Mouse (Mus musculus) C2C12 (cell line): ENCODE measurements around the gene Il10. TPM values are rescaled to one million over a fixed set of nuclear protein-coding genes. Genes with fewer than 3 reads are reported as not detected.

Experiments used
- H3K27me3 ChIP-seq: one replicate; pipeline ENCODE4 v1.6.1; 2011; ENCODE audit not compliant: control insufficient read depth, insufficient read depth, insufficient read length
- H3K36me3 ChIP-seq: one replicate; pipeline ENCODE4 v1.6.1; 2011; ENCODE audit not compliant: control insufficient read depth, insufficient read depth
- H3K4me3 ChIP-seq: one replicate; pipeline ENCODE4 v1.5.1; 2011; ENCODE audit warnings: mild to moderate bottlenecking, control low read depth; ENCODE audit not compliant: poor library complexity, insufficient read depth, severe bottlenecking
- H3K79me2 ChIP-seq: one replicate; pipeline ENCODE4 v1.6.1; 2011; ENCODE audit not compliant: control insufficient read depth, insufficient read depth
- H3K79me3 ChIP-seq: one replicate; pipeline ENCODE4 v1.6.1; 2011; ENCODE audit warnings: low read depth, control low read depth
- H3ac ChIP-seq: one replicate; pipeline ENCODE3; 2011; ENCODE audit warnings: low read depth; ENCODE audit not compliant: control insufficient read depth, insufficient read length
- CEBPB ChIP-seq: IDR thresholded peaks from one replicate; pipeline ENCODE4 v1.6.1; 2011; ENCODE audit warnings: low read depth, mild to moderate bottlenecking, control low read depth, moderate library complexity
- CTCF ChIP-seq: IDR thresholded peaks from one replicate; pipeline ENCODE4 v1.5.1; 2011; ENCODE audit not compliant: control insufficient read depth, insufficient read depth, insufficient read length
- FOSL1 ChIP-seq: IDR thresholded peaks from one replicate; pipeline ENCODE4 v1.8.0; 2011; ENCODE audit warnings: mild to moderate bottlenecking, low read length; ENCODE audit not compliant: poor library complexity, insufficient read depth, severe bottlenecking
- MAX ChIP-seq: IDR thresholded peaks from one replicate; pipeline ENCODE4 v1.6.1; 2011; ENCODE audit warnings: mild to moderate bottlenecking, control low read depth
- MYOD1 ChIP-seq: IDR thresholded peaks from one replicate; pipeline ENCODE4 v1.6.1; 2011; ENCODE audit warnings: low read depth; ENCODE audit not compliant: control insufficient read depth, insufficient read length
- MYOG ChIP-seq: IDR thresholded peaks from one replicate; pipeline ENCODE4 v1.6.1; 2011; ENCODE audit not compliant: control insufficient read depth, insufficient read length; ENCODE audit errors: extremely low read depth
- USF1 ChIP-seq: IDR thresholded peaks from one replicate; pipeline ENCODE4 v1.6.1; 2011; ENCODE audit warnings: low read depth, mild to moderate bottlenecking, control low read depth, moderate library complexity
- polyA plus RNA-seq: library from polyadenylated mRNA; unstranded; fragments of >200 nt; fragmentation: generic; extraction: Trizol; gene quantifications from one replicate; pipeline ENCODE4 v1.2.1, GENCODE M21; 2012; ENCODE audit warnings: missing spikeins

Gene Il10
- polyA plus RNA-seq, 1 experiment = not detected

DNA sequence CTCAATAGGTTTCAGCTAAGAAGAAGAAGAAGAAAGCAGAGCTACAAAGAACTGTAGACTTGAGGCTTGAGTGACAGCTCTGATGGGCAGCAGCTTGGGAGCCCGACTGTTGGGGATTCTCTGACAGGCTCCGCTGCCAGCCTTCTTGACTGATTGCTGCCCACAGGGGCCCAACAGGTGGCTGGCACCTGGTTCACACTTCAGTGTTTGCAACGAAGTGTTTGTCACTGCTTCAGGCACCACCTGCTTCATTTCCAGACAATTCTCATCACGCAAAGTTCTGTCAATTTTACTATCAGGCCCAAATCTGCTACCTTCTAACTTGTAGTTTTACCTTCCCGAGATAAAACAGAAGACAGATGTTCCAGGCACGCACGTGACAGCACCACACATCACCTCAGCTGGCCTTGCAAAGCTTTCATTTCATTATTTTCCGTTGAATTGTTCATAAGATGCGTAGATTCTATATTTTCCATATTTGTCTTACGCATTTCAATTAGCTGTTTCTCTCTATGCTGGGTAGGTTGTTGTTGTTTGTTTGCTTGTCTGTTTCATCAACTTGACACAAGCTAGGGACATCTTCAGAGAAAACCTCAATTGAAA, 18.9 kb downstream of the Il10 start:
- Histone ChIP-seq H3K79me2 (no peaks in the 10 kb centered on the region), H3K27me3 (no peaks in the 10 kb centered on the region), H3K79me3 (no peaks in the 10 kb centered on the region), H3K4me3 (no peak overlapping the region), H3K36me3 (no peaks in the 10 kb centered on the region), H3ac (no peak overlapping the region)
- TF ChIP-seq USF1 (no peak), MYOD1 (peak; percentile 61), MYOG (no peak)

DNA sequence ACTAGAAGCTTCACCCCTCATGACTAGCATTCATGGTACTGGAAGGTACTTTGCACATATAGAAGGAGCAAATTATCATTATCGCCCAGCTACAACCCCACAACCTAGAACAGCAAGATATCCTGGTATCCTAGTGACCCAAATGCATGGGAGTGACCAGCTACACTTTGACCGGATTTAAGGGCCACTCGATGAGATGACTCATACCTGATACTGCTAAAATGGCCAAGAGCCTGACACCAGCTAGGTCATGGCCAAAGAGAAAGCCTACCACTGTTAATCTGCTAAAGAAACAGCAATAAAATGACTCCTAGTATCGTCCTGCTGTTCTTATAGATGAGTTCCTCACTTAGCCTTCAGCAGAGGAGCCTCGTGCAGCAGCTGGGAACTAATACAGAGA, 19.8 kb downstream of the Il10 start:
- no peaks in the 10 kb centered on the region for H3K27me3 ChIP-seq
- H3K79me3 ChIP-seq = no peaks in the 10 kb centered on the region
- no peaks in the 10 kb centered on the region for H3K79me2 ChIP-seq
- no peaks in the 10 kb centered on the region for H3K36me3 ChIP-seq
- TF ChIP-seq MYOG (no peak), MAX (no peak), USF1 (no peak), CTCF (no peak), FOSL1 (no peak), MYOD1 (no peak), CEBPB (no peak)
- H3ac ChIP-seq = no peak overlapping the region
- H3K4me3 ChIP-seq = no peak overlapping the region

DNA sequence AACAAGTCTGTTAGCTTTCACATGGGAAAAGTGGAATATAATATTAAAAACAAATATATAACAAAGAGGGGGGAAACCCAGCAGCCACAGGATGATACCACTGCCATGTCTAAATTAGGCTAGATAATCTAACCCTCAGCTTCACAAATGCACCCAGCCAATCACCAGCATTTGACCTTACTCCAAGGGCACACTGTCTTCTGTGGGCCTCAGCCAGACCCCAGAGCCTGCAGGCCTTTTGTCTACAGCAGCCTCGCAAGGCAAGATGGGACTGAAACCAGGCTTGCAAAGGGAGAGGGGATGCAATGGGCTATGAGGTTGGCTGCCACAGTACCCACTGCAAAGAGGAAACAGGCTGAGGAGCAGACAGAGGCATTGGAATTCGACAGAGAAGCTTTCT, 22.6 kb downstream of the Il10 start:
- Histone ChIP-seq H3K79me3 (no peaks in the 10 kb centered on the region), H3ac (no peak overlapping the region), H3K79me2 (no peaks in the 10 kb centered on the region), H3K36me3 (no peaks in the 10 kb centered on the region), H3K4me3 (no peak overlapping the region), H3K27me3 (no peaks in the 10 kb centered on the region)
- TF ChIP-seq MYOG (no peak), CEBPB (no peak), CTCF (no peak), FOSL1 (no peak), MYOD1 (no peak), USF1 (no peak), MAX (no peak)

DNA sequence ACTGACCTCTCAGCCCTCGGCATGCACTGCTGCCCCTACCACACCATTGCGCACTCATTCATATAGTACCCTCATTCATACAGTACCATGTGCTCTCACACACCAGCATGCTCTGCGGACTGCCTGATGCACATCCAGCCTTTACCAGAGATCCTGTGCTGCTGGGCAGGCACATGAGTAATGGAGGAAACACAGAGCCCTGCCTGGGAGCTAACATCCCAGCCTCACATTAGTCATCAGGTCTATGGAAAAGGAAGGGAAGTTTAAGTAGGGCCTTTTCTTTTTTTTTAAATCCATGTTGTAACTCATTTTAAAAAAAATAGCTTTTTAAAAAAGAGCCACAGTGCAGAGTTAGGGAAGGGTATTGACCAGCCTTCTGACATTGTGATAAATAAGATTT, 23.1 kb downstream of the Il10 start:
- Histone ChIP-seq H3K36me3 (no peaks in the 10 kb centered on the region), H3K27me3 (no peaks in the 10 kb centered on the region), H3K79me3 (no peaks in the 10 kb centered on the region), H3K4me3 (no peak overlapping the region), H3ac (no peak overlapping the region), H3K79me2 (no peaks in the 10 kb centered on the region)
- TF ChIP-seq USF1 = no peak
- no peak for TF ChIP-seq MYOG
- no peak for TF ChIP-seq MYOD1
- no peak for TF ChIP-seq CEBPB
- TF ChIP-seq FOSL1 = no peak
- TF ChIP-seq MAX = no peak
- no peak for TF ChIP-seq CTCF

DNA sequence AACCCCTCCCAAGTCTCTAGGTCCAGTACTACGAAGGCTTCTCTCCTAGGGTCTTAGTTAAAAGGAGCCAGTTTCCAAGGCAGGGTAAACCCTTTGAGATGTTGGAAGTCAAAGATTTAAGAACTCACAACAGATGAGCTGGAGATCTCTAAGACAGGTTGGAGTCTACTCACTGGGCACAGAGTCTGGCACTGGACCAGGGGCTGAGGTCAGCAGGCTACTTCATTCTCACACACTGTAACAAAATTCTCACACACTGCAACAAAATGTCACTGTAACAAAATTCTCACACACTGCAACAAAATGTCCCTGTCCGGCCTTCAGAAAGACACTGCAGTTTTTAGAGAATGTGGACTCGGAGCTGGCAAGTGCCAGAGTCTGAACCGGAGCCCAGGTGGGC, 24.0 kb downstream of the Il10 start:
- Histone ChIP-seq H3K27me3 (no peaks in the 10 kb centered on the region), H3ac (no peak overlapping the region), H3K79me2 (no peaks in the 10 kb centered on the region), H3K36me3 (no peaks in the 10 kb centered on the region), H3K4me3 (no peak overlapping the region), H3K79me3 (no peaks in the 10 kb centered on the region)
- TF ChIP-seq MYOG (no peak), MYOD1 (no peak), CEBPB (no peak), CTCF (no peak), USF1 (no peak), FOSL1 (no peak), MAX (no peak)
